Comparison of ENCODE assay signal across 19 mouse cellular contexts in genomic region chr5:88727593-88728144, GRCm38 (mm10). TPM values are rescaled to one million over a fixed set of nuclear protein-coding genes. Genes with fewer than 3 reads are reported as not detected.
A peak's percentile ranks its signal among the peaks of the same experiment; 100 is the strongest.
DNase-seq lines count a peak whose midpoint lies in the region; ATAC-seq and TF ChIP-seq lines count a peak whose summit lies in the region.
"Had no signal": no experiment of that assay in that cellular context is flagged by ENCODE, and none has a peak within 500 bp of the region (broad histone marks: within the 10 kb centered on the region; RNA-seq: fewer than 3 reads in every experiment).

No protein-coding gene starts in this region.

- 0 out of 2 replicates have a peak overlapping the region, but pooled peaks have one; percentile 30 for H3K9ac ChIP-seq in heart, adult 2 months (ENCODE audit: low read depth, low read length)
- no peak overlapping the region for H3K9ac ChIP-seq in heart, embryonic 11.5 days (ENCODE audit: low read depth, low read length)
- no peak overlapping the region for H3K9ac ChIP-seq in intestine, postnatal 0 days (ENCODE audit: low read depth, low read length)
- H3K9ac ChIP-seq: embryonic facial prominence, embryonic 15.5 days; heart, embryonic 13.5 days; lung, embryonic 15.5 days; neural tube, embryonic 12.5 days had no signal

- WGBS in heart, adult 2 months: 62% methylated on average over 3 of the region's 3 CpGs
- 85% methylated on average over 3 of the region's 3 CpGs for WGBS in heart, embryonic 11.5 days (ENCODE audit: insufficient replicate concordance)
- 54% methylated on average over 3 of the region's 3 CpGs for WGBS in intestine, postnatal 0 days

- intact Hi-C loops in heart, adult 2 months (cut with DNase I): no loop called here
- intact Hi-C loops in left cerebral cortex, adult 2 months (cut with DNase I): no loop called here

- TF ChIP-seq EP300 in heart, adult 2 months (IDR thresholded peaks at IDR 0.05; ENCODE audit: insufficient read depth, low read depth, low read length): no peak

- H3K36me3 ChIP-seq in heart, adult 2 months (ENCODE audit: control insufficient read depth, insufficient read depth, low read length): peaks cover 24% of the 10 kb centered on the region
- no peaks in the 10 kb centered on the region for H3K36me3 ChIP-seq in heart, embryonic 11.5 days (ENCODE audit: control insufficient read depth, insufficient read depth, low read length)
- H3K36me3 ChIP-seq in megakaryocyte, embryonic 14.5 days (replicated peaks; ENCODE audit: low read length): peaks cover 73% of the 10 kb centered on the region
- H3K36me3 ChIP-seq in intestine, postnatal 0 days (ENCODE audit: control insufficient read depth, insufficient read depth): no peaks in the 10 kb centered on the region
- H3K36me3 ChIP-seq: embryonic facial prominence, embryonic 15.5 days; lung, embryonic 15.5 days; neural tube, embryonic 12.5 days had no signal

- TF ChIP-seq POLR2A in heart, adult 2 months (IDR thresholded peaks at IDR 0.05; ENCODE audit: insufficient read depth, low read depth, low read length): no peak

- no peaks in the 10 kb centered on the region for H3K27me3 ChIP-seq in heart, adult 2 months (ENCODE audit: control insufficient read depth, insufficient read depth, low read length)
- no peaks in the 10 kb centered on the region for H3K27me3 ChIP-seq in heart, embryonic 11.5 days (ENCODE audit: control insufficient read depth, insufficient read depth, low read length)
- no peaks in the 10 kb centered on the region for H3K27me3 ChIP-seq in megakaryocyte, embryonic 14.5 days (replicated peaks)
- H3K27me3 ChIP-seq in intestine, postnatal 0 days (replicated peaks; ENCODE audit: control insufficient read depth, insufficient read depth, low read length): no peaks in the 10 kb centered on the region
- H3K27me3 ChIP-seq: embryonic facial prominence, embryonic 15.5 days; heart, embryonic 13.5 days; lung, embryonic 15.5 days; neural tube, embryonic 12.5 days had no signal

- no peak for TF ChIP-seq CTCF in heart, adult 2 months (IDR thresholded peaks at IDR 0.05)
- no peak for TF ChIP-seq CTCF in intestine, postnatal 0 days (IDR thresholded peaks at IDR 0.05; ENCODE audit: low read depth)
- TF ChIP-seq CTCF in left cerebral cortex, adult 2 months (IDR thresholded peaks at IDR 0.05): no peak

- H3K9me3 ChIP-seq in heart, embryonic 11.5 days (replicated peaks; ENCODE audit: control insufficient read depth, low read length): no peaks in the 10 kb centered on the region
- H3K9me3 ChIP-seq in megakaryocyte, embryonic 14.5 days: no peaks in the 10 kb centered on the region
- H3K9me3 ChIP-seq in intestine, postnatal 0 days (ENCODE audit: control insufficient read depth): no peaks in the 10 kb centered on the region
- H3K9me3 ChIP-seq: embryonic facial prominence, embryonic 15.5 days; heart, embryonic 13.5 days; lung, embryonic 15.5 days; neural tube, embryonic 12.5 days had no signal

- no peak for DNase-seq in heart, adult 2 months
- no peak for DNase-seq in neural tube, embryonic 10.5 days (ENCODE audit: extremely low spot score, low spot score)
- DNase-seq in left cerebral cortex, adult 2 months (ENCODE audit: extremely low spot score in 1 of 2, low spot score in 2 of 2): no peak
- DNase-seq: cerebellum, postnatal 14 days; embryo, embryonic 11 days; gastrocnemius, postnatal 25 days; kidney, postnatal 14 days; right cerebral cortex, postnatal 14 days; thymus, postnatal 25 days had no signal

- H3K27ac ChIP-seq in heart, adult 2 months: no peak overlapping the region
- no peak overlapping the region for H3K27ac ChIP-seq in heart, embryonic 11.5 days (ENCODE audit: low read depth, low read length)
- no peak overlapping the region for H3K27ac ChIP-seq in intestine, postnatal 0 days (ENCODE audit: low read depth, low read length)
- H3K27ac ChIP-seq in left cerebral cortex, adult 2 months: no peak overlapping the region
- H3K27ac ChIP-seq: embryonic facial prominence, embryonic 15.5 days; heart, embryonic 13.5 days; lung, embryonic 15.5 days; neural tube, embryonic 12.5 days had no signal

- H3K79me2 ChIP-seq in heart, adult 2 months (replicated peaks; ENCODE audit: control insufficient read depth, insufficient read depth, low read length): peaks cover 2% of the 10 kb centered on the region; the same call in 1 of the 2 replicates

- no peak for ATAC-seq in heart, embryonic 11.5 days (replicated peaks; ENCODE audit: insufficient number of reproducible peaks, low FRiP score, low TSS enrichment)
- no peak; the same call in 1 of the 2 replicates for ATAC-seq in megakaryocyte, adult 5-6 weeks (ENCODE audit: poor library complexity, severe bottlenecking)
- peak; percentile 57 for ATAC-seq in intestine, postnatal 0 days
- ATAC-seq in monocyte, adult 5-6 weeks (replicated peaks; ENCODE audit: insufficient number of reproducible peaks, low FRiP score, low TSS enrichment, poor library complexity, severe bottlenecking): no peak
- ATAC-seq: midbrain, embryonic 16.5 days had no signal

- peaks cover 4% of the 10 kb centered on the region for H3K4me1 ChIP-seq in heart, adult 2 months (ENCODE audit: control insufficient read depth, insufficient read depth, low read length)
- peaks cover 18% of the 10 kb centered on the region for H3K4me1 ChIP-seq in heart, embryonic 11.5 days (ENCODE audit: control insufficient read depth, insufficient read depth, low read length)
- H3K4me1 ChIP-seq in megakaryocyte, embryonic 14.5 days: peaks cover 61% of the 10 kb centered on the region
- H3K4me1 ChIP-seq in intestine, postnatal 0 days (replicated peaks; ENCODE audit: control insufficient read depth, insufficient read depth, low read length): no peaks in the 10 kb centered on the region

- no peak overlapping the region for H3K4me2 ChIP-seq in heart, embryonic 11.5 days
- no peak overlapping the region for H3K4me2 ChIP-seq in intestine, postnatal 0 days (replicated peaks; ENCODE audit: low read depth)
- H3K4me2 ChIP-seq: embryonic facial prominence, embryonic 15.5 days; heart, embryonic 13.5 days; lung, embryonic 15.5 days; neural tube, embryonic 12.5 days had no signal

- H3K4me3 ChIP-seq in heart, adult 2 months: no peak overlapping the region
- H3K4me3 ChIP-seq in heart, embryonic 11.5 days (ENCODE audit: low read depth, low read length): no peak overlapping the region
- peak overlapping the region; percentile 80 for H3K4me3 ChIP-seq in megakaryocyte, embryonic 14.5 days (replicated peaks)
- H3K4me3 ChIP-seq in intestine, postnatal 0 days (ENCODE audit: low read depth, low read length): no peak overlapping the region
- no peak overlapping the region for H3K4me3 ChIP-seq in left cerebral cortex, adult 2 months
- H3K4me3 ChIP-seq: embryonic facial prominence, embryonic 15.5 days; heart, embryonic 13.5 days; lung, embryonic 15.5 days; neural tube, embryonic 12.5 days had no signal

RNA-seq across cellular contexts. Expression of gene Mob1b, which starts 7.0 kb away (rescaled TPM):
- 10 to 100 TPM; 18.1 to 23.0 TPM for total RNA-seq in heart, adult 2 months (2021)
- 4.6 and 11.9 TPM in 2 replicates for polyA plus RNA-seq in heart, adult 2 months (2012; rRNA removed)
- 32.4 and 39.8 TPM in 2 replicates for polyA plus RNA-seq in heart, embryonic 11.5 days (2014; fragmentation: Nextera tagmentation; extraction: Ambion mirVana)
- polyA plus RNA-seq in megakaryocyte, embryonic 14.5 days (2012; ENCODE audit: insufficient read depth, low replicate concordance): 20.8 and 22.0 TPM in 2 replicates
- total RNA-seq in megakaryocyte, adult 5-6 weeks (2015): 26.1 and 26.6 TPM in 2 replicates
- 11.5 and 15.7 TPM in 2 replicates for total RNA-seq in megakaryocyte, adult 5-6 weeks (2017)
- polyA plus RNA-seq in intestine, postnatal 0 days (2015; fragmentation: Nextera tagmentation; extraction: Ambion mirVana): 8.0 and 9.6 TPM in 2 replicates
- 10 to 100 TPM; 30.4 to 30.7 TPM for total RNA-seq in left cerebral cortex, adult 2 months (2021)
- total RNA-seq in monocyte, adult 5-6 weeks (2017): 12.2 to 18.6 TPM (median 16.3 TPM) in 3 replicates

RNA-seq across cellular contexts. Expression of gene Dck, which starts 37.1 kb away (rescaled TPM):
- 1 to 10 TPM; 2.3 to 2.5 TPM for total RNA-seq in heart, adult 2 months (2021)
- 1.6 and 3.0 TPM in 2 replicates for polyA plus RNA-seq in heart, adult 2 months (2012; rRNA removed)
- 54.0 and 54.7 TPM in 2 replicates for polyA plus RNA-seq in heart, embryonic 11.5 days (2014; fragmentation: Nextera tagmentation; extraction: Ambion mirVana)
- polyA plus RNA-seq in megakaryocyte, embryonic 14.5 days (2012; ENCODE audit: insufficient read depth, low replicate concordance): 1.5 and 2.0 TPM in 2 replicates
- 120 and 142 TPM in 2 replicates for total RNA-seq in megakaryocyte, adult 5-6 weeks (2015)
- total RNA-seq in megakaryocyte, adult 5-6 weeks (2017): 62.9 and 65.5 TPM in 2 replicates
- polyA plus RNA-seq in intestine, postnatal 0 days (2015; fragmentation: Nextera tagmentation; extraction: Ambion mirVana): 10.7 and 11.1 TPM in 2 replicates
- total RNA-seq in left cerebral cortex, adult 2 months (2021): 10 to 100 TPM; 13.5 to 16.6 TPM
- total RNA-seq in monocyte, adult 5-6 weeks (2017): 18.0 to 19.1 TPM (median 18.9 TPM) in 3 replicates

RNA-seq across cellular contexts. Expression of gene Grsf1, which starts 51.7 kb away (rescaled TPM):
- total RNA-seq in heart, adult 2 months (2021): 100 to 1,000 TPM; 187 to 211 TPM
- polyA plus RNA-seq in heart, adult 2 months (2012; rRNA removed): 63.6 and 111 TPM in 2 replicates
- 72.7 and 77.2 TPM in 2 replicates for polyA plus RNA-seq in heart, embryonic 11.5 days (2014; fragmentation: Nextera tagmentation; extraction: Ambion mirVana)
- 15.9 and 41.9 TPM in 2 replicates for polyA plus RNA-seq in megakaryocyte, embryonic 14.5 days (2012; ENCODE audit: insufficient read depth, low replicate concordance)
- total RNA-seq in megakaryocyte, adult 5-6 weeks (2015): 56.5 TPM in 2 replicates
- 74.6 and 83.2 TPM in 2 replicates for total RNA-seq in megakaryocyte, adult 5-6 weeks (2017)
- 31.2 and 33.1 TPM in 2 replicates for polyA plus RNA-seq in intestine, postnatal 0 days (2015; fragmentation: Nextera tagmentation; extraction: Ambion mirVana)
- total RNA-seq in left cerebral cortex, adult 2 months (2021): 100 to 1,000 TPM in 1 of 2 experiments, 10 to 100 TPM in 1; 92.2 to 107 TPM
- 64.2 to 83.6 TPM (median 72.0 TPM) in 3 replicates for total RNA-seq in monocyte, adult 5-6 weeks (2017)
